Mouse (Mus musculus) cerebellum, adult 9-11 months (tissue): ENCODE data around the gene Tshz2.
"Not testable (repeated sequence)": the region's sequence is repeated elsewhere in the genome, so short reads cannot be mapped to it uniquely, and the experiment has no call there.

Experiments
- DNase-seq: peaks from one replicate; pipeline ENCODE4 v3.0.0; 2022

Tshz2 gene

GRCm38 (mm10) chr2:169761726-169762125, 128.9 kb downstream of the Tshz2 start:
- no peak for DNase-seq

DNA sequence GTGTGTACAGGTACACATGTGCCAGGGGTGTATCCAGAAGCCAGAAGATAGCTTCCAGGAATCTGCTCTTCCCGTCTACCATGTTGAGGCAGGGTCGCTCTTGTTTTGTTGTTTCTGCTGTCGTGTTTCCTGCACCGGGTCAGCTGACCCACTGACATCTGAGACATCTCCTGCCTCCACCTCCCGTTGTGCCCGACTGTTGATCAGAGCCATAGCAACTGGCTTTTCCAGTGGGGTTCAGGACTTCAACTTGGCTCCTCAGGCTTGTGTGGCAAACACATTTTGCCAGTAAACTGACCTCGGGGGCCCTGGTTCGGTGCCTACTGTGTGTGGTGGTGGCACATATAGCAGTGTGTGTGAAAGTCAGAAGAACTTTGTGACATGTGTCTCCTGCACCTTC, 129.5 kb downstream of the Tshz2 start:
- no peak for DNase-seq

- no peak for DNase-seq
These were observed 130.9 kb downstream of the Tshz2 start for GRCm38 (mm10) chr2:169763716-169764115.

DNA sequence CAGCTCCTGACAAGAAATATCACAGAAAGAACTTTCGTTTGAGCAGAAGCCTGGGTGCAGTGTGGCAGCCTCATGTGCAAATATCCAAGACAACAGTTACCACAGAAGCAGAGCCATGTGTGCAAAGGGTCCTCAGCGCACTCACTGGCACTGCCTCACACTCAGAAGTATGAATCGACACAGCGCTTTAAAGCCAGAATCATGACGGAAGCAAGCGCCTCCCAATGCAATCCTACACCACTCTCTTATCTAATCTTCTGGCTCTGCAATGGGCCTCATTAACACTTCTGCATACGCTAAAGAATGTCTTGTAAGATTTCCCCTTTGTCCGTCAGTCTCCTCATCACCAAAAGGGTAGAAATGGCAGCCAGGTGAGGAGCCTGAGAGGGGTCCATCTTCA, 133.4 kb downstream of the Tshz2 start:
- no peak for DNase-seq

DNA sequence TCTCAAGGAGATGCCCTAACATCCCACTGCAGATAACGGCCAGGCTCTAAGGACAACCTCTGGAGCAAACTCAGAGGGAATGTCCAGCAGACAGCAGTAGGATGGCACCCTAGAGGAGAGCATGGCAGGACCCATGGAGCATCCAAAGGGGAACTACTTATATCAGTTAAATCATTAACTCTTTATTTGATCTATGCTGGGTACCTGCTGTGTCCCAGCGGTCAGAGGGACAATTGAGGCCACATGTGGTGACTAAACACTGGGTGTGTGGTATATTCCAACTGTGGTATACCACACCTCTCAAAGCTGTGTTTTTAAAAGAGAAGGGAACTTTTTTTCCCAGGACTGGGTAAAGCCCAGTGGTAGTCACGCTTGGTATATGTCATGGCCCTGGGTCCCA, 134.5 kb downstream of the Tshz2 start:
- no peak for DNase-seq

DNA sequence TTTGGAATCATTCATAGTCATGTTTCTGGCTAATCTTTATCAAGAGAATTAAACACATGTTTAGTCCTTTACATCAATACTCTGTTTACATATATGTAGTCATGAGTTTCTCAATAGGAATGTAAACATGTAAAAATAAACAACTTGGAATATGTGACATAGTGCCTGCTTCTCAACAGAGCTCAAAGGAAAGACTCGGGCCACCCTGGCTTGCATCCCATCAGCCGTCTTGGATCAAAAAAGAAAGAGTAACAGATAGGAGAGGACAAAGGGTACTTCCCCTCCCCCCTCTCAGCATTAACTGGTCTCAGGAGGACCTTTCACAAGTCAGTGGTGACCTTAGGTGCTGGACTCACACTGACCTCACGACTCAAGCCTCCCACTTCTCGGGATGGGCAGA, 142.3 kb downstream of the Tshz2 start:
- no peak for DNase-seq

GRCm38 (mm10) chr2:169777242-169777641, 144.4 kb downstream of the Tshz2 start:
- DNase-seq, result no peak

DNA sequence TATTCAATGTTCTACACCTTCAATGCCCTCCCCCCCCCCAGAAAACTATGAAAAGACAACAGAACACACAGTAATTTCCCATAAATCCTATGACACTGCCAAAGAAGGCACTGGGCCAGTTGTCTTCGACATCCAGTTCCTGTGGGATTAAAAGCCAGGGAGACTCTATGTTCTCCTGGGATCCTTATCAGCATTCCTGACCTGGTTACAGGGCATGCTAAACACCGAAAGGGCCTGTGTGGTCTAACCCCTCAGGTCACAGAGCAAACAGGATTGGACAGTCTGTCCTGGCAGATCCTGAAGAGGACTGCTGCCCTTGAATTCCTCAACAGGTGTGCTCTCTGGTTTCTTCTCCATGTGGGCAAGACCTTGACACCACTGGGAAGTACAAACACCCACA, 145.0 kb downstream of the Tshz2 start:
- no peak for DNase-seq

GRCm38 (mm10) chr2:169778740-169779345, 146.0 kb downstream of the Tshz2 start:
- no peak for DNase-seq

DNA sequence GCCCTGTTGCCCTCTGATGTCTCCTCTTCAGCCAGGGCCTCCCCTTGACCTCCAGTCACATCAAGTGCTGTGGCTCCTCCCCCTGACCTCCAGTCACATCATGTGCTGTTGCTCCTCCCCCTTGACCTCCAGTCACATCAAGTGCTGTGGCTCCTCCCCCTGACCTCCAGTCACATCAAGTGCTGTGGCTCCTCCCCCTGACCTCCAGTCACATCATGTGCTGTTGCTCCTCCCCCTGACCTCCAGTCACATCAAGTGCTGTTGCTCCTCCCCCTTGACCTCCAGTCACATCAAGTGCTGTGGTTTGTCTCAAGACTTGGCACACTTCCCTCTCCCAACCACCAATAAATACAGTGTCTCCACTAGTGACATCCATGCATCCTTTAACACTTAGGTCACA, 148.9 kb downstream of the Tshz2 start:
- not testable (repeated sequence) for DNase-seq

DNA sequence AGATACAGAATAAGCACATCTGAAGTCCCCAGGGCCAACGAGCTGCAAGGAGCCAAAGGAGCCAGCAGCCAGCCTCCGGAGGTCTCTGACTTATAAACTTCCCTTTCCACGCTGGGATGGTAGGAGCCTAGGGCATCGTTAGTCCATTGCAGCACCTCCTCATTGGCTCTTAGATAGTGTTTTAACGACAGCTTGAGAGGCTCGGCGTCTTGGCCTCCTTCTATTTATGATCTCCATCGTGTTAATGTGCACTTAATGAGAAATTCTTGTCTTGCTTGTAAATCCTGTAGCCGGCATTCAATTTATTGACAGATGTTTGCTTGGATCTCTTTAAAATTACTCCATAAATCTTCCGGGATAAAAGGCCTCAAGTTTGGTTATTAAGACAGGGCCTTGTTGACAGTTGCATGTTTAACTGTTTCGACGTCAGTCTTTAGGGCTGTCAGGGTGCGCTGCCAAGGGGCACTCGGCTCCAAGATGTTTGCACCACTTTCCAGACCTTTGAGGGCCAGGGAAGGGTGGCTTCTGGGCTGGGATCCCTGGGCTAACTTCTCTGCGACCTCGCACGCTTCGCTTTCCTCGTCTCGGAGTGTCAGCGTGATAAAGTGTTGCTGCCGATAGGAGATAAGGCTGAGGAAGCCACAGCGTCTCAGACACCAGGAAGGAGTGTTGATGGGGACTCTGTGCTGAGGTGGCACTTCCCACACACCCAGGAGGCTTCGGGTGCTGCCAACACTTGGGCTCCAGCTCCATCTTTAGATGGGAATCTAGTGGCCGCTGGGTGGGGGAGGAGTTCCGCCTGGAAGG, 150.3 kb downstream of the Tshz2 start:
- DNase-seq, result no peak

DNA sequence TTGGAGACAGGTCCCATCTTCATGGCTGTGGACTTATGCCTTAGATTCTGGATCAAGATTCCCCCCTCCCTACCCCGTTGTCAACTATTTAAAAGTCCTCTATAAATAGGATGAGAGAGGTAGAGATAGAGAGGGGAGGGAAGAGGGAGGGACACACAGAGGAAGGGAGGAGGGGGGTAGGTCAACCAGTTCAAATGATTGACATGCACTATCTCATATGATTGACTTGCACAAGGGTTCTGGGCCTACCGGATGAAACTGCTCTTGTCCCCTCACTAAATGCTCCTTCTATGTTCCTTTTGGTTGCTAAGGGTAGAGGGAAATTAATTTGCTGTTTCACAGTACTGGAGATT, 150.8 kb downstream of the Tshz2 start:
- no peak for DNase-seq

DNA sequence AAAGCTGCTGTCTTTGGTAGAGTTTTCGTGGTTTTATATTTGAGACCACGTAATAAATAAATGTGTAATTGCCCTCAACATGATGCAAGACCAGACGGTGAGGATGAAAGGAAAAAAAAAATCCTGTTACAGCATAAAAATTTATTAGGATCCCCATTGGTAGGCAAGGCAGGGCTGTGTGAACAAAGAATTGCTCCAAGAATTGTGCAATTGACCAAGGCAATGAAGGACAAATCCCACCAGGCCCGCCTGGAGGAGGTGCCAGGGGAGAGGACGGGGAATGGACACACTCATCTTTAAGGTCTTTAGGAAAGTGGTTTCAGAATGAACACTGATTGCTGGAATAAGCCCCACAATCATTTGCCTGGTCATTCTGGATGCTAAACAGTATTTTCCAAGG, 154.6 kb downstream of the Tshz2 start:
- no peak for DNase-seq

- no peak for DNase-seq
These were observed 155.1 kb downstream of the Tshz2 start for GRCm38 (mm10) chr2:169787906-169788305.

GRCm38 (mm10) chr2:169790439-169791131, 157.8 kb downstream of the Tshz2 start:
- DNase-seq, result no peak

GRCm38 (mm10) chr2:169792706-169793105, 159.9 kb downstream of the Tshz2 start:
- no peak for DNase-seq

DNA sequence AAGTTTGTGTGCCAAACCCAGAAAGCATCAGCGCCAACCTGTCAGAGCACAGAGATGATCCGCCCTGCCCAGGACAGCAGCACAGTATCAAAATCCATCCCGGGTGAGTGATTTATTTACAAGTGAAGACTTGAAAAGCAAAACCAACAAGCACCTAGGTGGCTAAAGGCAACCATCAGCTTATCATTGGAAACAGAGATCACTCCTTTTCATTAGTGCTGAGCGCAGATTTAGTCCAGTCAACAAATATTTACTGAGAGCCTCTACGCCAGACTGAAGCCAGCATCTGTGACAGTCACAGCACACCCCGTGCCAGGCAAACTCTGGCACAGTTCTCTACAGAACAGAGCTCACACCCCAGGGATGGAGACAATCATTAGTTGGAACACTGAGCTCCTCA, 169.4 kb downstream of the Tshz2 start:
- DNase-seq, result no peak

- DNase-seq, result no peak
These were observed 171.6 kb downstream of the Tshz2 start for GRCm38 (mm10) chr2:169804380-169804779.

GRCm38 (mm10) chr2:169805545-169805944, 172.7 kb downstream of the Tshz2 start:
- DNase-seq, result no peak

DNA sequence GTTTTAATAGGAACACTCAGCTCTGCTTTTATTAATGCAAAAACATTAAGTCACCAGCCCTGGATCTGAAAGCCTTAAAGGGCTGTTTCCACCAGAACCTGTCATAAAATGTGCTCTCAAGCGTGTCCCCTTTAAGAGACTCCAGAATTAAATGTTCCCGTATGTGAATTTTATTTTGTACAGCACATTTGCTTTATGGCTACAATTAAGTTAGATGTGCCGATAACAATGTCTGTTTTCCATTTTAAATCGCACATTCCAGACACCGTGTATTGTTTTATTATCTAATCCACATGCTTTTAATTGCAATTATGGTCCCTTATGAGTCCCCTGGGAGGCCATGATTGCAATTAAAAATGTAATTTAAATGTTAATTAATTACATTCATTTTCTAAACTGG, 178.8 kb downstream of the Tshz2 start:
- no peak for DNase-seq

- DNase-seq, result no peak
These were observed 179.2 kb downstream of the Tshz2 start for GRCm38 (mm10) chr2:169812055-169812454.

DNA sequence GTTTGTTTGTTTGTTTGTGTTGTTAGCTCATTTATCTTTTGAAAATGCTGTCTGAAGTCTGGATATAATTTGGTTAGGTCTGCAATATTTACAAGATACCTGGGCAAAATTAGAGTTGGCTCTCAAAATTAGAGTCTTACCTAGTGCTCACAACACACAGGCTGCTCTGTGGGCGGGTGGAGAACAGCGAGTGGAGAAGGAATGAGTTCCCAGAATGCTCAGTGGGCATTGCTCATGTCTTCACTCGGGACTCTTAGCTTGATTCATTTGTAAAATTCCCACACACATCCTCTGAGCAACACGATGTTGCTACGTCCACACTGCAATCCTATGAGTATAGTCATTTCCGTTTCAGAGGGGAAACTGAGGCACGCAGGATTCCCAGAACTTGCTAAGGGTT, 180.1 kb downstream of the Tshz2 start:
- DNase-seq, result no peak

DNA sequence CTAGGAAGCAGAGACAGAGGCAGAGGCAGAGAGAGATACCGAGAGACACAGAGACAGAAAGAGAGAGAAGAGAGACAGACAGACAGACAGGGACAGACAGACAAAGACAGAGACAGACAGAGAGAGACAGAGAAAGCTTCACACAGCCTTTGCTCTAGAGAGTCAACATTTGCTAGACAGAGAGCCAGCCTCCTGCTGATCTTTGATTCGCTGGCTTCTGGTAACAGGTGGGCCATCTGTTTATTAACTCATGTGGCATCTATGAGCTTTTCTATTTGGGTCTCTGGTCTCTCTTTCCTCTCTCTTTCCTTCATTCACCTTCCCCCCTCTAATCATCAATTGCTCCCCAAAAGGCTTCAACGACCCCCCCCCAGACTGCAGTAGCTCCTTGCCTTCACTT, 181.5 kb downstream of the Tshz2 start:
- DNase-seq, result no peak

- DNase-seq, result no peak
These were observed 181.9 kb downstream of the Tshz2 start for GRCm38 (mm10) chr2:169814757-169815156.
